Mouse (Mus musculus): Measurements from ENCODE around the gene Dennd1a.

DNA sequence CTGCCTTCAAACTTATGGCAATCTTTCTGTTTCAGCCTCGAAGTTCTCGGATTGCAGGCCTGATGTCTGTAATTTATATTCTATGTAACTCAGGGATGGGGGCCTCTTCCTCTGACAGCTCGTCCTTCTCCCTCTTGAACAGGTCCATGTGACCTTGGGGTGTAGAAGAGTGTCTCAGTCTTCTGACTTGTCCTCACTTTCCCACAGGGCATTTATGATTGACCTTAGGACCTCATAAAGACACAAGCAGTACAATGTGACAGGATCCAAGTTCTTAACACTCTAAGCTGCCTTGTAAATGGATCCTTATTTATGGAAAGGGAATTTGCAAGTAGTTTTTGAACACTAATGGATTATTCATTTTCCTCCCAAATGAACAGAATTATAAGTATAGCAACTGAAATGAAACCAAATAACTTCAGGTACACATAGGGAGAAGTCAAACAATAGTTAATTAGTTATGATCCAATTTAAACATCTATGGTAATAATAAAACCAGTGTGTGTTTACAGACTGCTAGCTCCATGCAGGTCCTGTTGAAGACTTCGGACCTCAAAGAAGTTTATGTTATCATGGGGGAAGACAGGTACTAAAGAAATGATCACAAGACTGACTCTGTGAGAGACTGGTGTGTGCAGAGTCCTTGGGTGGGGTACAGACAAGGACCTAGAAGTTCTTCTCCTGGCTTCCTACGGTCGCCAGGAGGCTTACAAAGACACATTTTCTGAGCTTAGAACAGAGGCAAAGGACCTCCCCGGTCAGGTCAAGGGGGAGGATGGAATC is 448.8 kb downstream of the Dennd1a start:
- TF ChIP-seq POLR2A (IDR thresholded peaks at IDR 0.05; ENCODE audit: extremely low read depth, insufficient read depth, low read length) (no peak), CTCF (IDR thresholded peaks at IDR 0.05; ENCODE audit: extremely low read depth, insufficient read depth, low read length) (no peak)
